Mouse (Mus musculus): ENCODE results near the gene Spock1.

Gene Spock1

DNA sequence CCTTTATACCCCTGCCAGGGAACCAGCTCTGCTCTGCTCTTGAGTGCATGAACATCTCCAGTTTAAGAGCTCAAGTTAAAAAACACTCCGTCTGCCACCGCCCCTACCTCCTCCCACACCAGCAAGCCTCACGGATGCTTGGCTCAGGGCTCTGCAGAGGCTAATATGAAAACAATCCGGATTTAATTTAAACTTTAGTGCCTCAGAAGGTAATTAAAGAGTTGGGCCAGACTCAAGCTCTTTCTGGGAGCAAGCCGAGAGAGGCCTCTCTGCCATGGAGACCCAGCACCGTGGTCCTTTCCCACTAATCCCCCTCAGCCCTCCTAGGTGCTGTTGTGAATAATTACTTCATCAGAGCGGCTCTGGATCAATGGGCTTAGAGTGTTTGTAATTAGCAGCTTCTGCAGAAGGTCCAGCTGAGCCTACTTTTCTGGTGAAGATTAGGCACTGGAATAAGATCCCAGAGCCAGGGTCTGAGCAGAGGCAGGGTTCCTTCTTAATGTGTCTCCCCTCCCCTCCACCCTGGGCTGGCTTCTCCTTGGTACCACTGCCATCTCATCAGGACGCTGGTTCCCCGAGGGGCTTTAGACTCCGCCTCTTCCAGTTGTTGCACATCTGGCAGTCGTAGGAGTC, 457.8 kb downstream of the Spock1 start:
- DNase-seq = no peak

DNA sequence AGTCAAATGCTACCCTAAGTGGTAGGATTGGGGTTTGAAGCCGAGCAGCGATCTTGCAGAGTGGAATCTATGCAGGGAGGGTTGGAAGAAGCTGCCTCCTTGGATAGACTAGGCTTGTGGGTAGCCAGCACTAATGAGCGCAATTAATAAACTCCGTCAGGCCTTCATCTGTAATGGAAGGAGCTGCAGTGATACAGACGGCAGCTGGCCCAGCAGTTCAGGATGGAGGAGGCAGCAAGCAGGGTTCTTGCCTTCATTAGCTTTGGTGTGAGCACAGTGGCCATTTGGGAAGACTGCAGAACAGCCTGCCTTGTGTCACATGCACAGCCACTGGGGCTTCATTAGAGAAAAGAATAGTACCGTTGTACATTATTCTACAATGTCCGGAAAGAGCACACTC, 459.2 kb downstream of the Spock1 start:
- no peak for DNase-seq

DNA sequence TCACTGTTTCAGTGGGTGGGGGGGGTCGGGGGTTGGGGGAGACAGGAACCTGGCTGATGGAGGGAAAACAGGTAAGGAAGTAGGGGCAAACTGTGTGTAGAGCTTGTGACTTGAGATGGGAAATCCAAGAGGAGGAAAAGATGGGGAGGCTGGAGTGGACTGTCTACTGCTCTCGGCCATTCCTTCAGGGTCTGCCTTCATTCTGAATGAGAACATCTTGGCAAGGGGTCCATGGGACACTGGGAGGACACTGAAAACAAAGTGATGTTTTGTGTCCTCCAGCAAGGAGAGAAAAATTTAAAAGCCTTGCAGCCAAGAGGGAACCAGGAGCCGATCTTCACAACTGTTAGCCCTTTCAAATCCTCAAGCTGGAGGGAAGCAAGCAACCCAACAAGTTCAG, 463.2 kb downstream of the Spock1 start:
- DNase-seq = no peak

DNA sequence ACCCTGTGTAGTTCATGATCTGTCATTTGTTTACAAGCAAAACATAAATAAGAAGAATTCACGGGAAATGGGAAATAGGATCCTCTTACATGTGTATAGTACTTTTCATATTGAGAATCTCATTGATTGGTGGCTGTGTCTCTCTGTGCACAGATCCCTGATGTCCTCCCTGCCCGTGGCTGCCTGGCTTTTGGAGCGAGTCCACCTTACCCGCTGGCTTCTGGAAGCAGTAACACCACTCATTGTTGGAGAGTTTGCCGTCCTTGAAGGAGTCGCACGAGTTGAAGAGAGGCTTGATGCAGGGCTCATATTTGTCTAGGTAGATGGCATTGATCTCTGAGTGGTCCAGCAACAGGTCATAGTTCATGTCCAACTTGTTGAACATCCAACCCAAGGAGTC, 468.0 kb downstream of the Spock1 start:
- no peak for DNase-seq

DNA sequence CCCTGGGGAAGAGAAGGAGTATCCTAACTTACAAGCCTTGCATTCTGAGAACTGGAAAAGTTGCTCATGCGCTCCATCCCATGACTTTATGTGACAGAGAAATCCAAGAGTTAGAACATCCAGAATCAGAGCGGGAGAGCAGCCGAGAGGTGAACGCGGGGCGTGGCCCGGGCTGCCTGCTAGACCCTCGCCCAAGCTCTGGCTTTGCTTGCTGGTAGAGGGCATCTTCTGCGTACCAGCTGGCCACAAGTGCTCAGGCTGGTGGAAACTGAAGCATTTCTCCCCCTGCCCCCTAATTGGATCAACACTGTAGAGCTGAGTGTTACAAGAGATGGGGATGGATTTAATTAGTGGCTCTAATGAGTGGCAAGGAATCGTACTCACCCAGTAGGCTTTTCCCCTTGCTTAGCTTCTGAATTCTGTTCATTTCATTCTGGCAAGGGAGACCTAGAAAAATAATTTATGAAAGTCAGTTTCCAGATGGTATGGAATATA, 472.4 kb downstream of the Spock1 start:
- DNase-seq = no peak

DNA sequence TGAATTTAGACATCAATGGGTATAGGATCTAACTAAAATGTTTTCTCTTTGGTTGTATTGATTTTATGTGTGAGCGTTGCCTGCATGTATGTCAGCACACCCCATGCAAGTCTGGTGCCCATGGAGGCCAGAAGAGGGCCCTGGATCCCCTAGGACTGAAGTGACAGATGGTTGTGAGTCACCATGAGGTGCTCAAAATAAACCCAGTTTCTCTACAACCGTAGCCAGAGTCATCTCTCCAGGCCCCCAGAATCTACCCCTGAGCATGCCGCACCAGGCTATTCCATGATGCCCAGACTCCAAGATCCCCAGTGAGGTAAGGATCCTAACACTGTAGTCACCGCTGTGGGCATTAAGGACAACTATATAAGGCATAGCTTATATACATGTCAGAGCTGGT, 474.3 kb downstream of the Spock1 start:
- DNase-seq = no peak

DNA sequence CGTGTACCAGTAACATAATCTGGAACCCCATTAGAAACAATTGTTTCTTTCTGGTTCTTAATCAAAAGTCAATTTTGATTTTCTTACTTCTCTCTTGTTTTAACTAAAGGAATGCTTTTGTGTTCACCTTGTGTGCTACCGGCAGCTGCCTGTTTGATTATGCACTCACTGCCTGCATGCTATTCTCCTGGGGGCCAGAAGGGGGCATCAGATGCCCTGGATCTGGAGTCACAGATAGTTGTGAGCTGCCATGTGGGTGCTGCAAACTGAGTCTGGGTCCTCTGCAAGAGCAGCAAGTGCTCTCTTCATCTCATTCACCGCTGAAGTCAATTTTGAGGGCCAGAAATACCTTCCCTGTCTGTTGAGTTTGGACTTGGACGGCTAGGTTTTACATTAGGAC, 476.3 kb downstream of the Spock1 start:
- no peak for DNase-seq

DNA sequence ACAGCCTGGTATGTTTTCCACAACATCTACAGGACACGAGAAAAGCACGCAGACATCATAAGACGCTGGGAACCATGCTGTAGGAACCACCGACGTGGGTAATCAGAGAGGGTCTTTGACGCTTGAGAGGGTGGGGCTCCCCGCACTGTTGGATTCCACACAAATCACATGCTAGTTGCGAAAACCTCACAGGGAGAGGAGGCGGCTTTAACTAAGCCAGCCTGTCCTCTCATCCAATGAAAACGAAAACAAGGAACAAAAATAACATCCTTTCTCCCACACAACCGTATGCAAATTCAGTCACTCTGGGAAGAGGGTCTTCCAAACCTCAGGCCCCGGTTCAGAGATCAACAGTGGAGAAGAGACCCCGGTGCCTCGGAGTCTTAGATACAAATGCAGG, 479.3 kb downstream of the Spock1 start:
- no peak for DNase-seq

DNA sequence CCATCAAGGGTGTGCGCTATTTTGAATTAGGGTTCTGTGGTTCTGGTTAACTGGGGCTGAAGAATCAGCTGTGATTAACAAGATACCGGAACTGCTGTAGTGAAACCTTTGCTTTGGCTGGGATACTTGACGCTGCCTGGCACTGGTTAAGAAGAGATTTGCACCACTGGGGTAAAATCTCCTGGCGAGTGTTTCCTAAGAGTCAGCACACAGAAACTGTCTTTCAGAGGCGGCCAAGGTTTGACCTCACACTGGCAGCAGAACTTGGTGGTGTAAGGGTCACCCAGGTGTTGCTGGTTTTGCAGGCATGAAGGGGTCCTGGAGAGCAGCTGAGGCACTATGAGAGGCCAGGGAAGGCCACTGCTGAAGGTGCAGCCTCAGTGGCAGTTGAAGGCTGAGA, 489.4 kb downstream of the Spock1 start:
- DNase-seq = no peak

DNA sequence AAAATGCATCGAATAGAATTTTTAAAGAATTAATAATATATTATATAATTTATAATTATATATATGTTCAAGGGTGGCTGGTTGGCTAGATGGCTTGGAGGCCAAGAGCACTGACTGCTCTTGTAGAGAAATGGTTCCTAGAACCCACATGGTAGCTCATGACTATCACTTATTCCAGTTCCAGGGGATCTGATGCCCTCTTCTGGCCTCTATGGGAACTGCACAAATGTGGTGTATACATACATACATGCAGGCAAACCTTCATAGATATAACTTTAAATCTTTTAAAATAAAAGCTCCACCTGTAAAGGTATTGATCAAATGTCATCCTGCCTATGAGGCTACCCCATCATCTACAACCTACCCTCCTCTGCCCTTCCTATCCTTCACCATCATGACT, 493.4 kb downstream of the Spock1 start:
- DNase-seq = no peak

DNA sequence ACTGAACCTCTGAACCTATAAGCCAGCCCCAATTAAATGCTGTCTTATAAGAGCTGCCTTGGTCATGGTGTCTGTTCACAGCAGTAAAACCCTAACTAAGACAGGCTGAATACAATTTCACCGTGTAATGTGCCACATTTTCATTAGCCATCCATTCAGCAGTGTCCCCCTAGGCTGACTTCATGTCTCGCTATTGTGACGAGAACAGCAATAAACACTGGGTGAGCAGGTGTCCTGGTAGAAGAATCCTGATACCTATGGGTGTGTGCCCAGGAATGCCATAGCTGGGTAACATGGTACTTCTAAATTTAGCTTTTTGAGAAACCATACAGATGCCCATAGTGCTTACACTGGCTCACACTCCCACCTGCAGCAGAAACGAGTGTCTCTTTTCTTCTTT, 500.5 kb downstream of the Spock1 start:
- DNase-seq = no peak

DNA sequence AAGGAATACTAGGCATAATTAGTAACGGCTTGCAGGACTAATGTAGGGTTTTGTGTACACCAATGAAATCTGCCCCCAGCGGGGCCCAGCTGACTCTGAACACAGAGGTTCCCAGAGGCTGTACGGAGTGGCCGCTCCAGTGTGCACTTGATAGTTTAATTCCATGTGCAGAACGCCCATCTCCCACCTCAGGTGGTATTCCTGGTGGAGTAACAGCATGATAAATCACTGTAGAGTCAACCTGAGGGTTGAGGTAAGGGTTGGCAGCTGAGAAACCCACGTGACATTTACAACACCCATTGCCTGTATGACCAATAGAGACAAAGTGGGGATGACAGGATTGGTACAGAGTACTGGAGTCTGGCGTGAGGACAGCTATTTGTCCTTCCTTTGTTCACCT, 505.7 kb downstream of the Spock1 start:
- no peak for DNase-seq

DNA sequence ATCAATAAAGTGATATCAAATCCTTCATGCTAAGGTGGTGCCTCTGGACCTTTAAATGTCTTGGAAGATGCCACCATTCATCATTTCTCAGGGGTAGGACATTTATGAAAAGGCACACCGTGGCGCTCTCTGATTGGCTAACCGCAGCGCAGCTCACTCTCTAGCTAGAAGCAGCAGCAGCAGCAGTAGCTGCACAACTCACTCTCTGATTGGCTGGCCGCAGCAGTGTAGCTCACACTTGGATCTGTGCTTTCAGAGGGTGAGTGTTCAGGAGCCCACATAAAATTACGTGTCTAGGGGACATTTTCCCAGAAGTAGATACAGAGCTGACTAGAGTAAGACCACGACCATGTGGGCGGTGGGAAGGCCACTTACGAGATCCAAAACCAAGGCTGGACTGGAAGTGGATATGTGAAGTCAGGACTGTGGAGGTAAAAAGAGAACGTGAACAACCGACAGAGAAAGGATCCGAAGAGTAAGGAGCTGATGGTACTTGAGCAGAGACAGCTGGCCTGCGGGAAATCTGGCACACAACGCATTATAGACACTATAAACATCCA, 535.9 kb downstream of the Spock1 start:
- no peak for DNase-seq
